Mouse (Mus musculus): ENCODE measurements around the gene Serpina3m. TPM values are rescaled to one million over a fixed set of nuclear protein-coding genes. Genes with fewer than 3 reads are reported as not detected.
"Not testable (repeated sequence)": the region's sequence is repeated elsewhere in the genome, so short reads cannot be mapped to it uniquely, and the experiment has no call there.

The Serpina3m gene
- total RNA-seq, 2 experiments from 2014 or later: 0.17 to 0.36 TPM

DNA sequence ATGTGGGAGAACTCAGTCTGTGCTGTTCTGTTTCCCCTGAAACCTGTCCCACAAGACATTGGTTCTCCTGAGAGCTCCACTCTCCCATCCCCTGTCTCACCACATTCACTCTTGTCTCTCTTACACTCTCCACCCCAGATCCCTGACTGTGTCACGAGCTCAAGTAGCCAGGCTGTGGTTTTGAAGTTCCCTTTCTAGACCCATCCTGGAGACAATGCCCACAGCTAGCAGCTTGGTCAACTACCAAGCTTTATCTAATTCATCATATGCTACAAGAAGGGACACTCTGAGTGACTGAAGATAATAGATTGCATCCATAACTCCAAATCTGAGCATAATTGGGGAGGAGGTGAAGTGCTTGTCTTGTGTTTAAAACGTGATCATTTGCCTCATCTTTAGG, 52.8 kb downstream of the Serpina3m start:
- not testable (repeated sequence) for DNase-seq

DNA sequence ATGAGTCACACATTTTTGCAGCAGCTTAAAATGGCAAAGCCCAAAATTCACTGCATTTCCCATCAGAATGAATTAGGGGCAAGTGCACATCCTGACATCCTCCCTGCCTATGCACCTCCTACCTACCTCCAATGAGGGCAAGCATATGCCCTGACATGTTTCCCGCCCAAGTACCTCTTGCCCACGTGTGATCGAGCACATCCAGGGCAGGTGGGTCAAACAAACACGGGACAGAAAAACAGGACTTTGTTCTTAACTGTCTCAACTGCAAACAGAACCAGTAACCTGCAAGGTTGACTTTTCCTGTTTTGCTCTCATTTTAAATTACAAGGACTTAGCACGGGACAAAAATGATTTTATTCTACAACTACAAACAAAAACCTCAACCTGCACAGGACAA, 65.7 kb downstream of the Serpina3m start:
- DNase-seq: no peak

DNA sequence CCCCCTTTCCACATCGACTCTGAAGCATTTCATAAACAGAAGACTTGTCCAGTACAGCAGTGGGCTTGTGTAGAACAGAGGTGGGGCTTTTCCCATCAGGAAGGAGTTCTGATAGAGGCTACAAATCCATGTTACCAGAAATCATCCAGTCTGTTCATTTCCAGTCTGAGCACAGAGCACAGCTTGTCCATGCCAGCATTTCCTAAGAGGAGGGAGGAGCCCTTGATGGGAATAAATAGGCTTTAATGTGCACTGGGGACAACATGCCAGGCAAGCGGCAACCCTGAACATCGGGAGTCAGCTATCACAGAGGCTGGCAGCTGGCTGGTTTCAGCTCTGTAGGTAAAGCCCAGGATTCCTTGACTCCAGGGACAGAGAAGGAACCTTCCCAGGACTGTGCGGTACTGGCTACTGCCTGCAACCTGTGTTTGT, 68.2 kb downstream of the Serpina3m start, which contains the start of gene Serpina3n:
Serpina3n (plus strand) TSS at position 276 of the 432 bp plus-strand sequence.
- peak; percentile 61 to 68 for DNase-seq

DNA sequence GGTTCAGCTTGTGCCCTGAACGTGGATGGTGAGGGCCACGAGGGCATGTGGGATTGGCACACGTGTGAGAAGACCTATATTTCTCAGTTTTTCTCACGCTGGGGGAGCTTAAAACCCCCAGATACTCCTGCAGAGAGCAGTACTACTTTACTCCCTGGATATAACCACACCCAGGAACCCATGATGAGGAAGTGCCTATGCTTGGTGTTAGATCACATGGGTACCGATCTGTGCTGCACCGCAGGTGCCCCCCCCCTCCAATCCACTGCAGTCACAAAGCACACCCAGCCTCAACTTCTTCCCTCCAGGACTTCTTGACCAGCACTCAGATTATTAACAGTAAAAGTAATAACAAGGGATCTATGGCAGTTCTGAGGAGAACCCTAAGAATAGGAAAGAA, 74.2 kb downstream of the Serpina3m start:
- DNase-seq: no peak

GRCm38 (mm10) chr12:104414576-104414975, 76.3 kb downstream of the Serpina3m start:
- DNase-seq: no peak

DNA sequence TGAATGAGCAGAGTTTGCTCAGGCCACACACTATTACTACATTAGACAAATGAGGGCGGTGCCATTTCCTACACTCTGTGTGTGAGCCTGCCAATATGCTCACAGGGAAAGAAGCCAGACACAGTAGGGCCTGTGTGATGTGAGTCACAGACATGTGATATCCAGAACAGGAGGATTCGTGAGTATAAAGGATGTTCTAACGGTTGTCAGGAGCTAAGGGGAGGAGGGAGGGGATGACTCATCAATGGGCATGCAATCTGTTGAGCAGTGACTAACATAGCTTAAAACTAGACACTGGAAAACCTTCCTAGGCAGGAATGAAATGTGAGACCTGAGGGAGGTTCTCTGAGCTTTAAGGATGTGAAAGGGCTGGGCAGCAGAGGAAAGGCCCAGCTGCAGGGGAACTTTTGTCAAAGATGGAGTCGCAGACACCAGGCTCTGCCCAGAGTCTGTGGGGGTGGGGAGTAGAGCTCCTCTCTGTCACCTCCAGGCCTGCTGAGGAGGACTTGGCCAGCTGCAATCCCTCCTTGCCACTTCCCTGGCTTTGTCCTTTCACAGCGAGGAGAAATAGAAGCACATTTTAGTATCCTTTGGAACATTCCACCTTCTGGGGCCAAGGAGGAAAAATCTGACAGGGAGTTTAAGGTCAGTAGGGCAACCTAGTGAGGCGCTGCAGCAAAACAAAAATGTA, 77.5 kb downstream of the Serpina3m start:
- peak; percentile 55 to 79 for DNase-seq

- peak; percentile 63 to 92 for DNase-seq
Measured at GRCm38 (mm10) chr12:104418340-104419135, 80.3 kb downstream of the Serpina3m start.

GRCm38 (mm10) chr12:104419136-104419462, 80.8 kb downstream of the Serpina3m start:
- DNase-seq: no peak

GRCm38 (mm10) chr12:104422615-104423392, 84.5 kb downstream of the Serpina3m start:
- peak in 1 of 2 experiments; percentile 44 for DNase-seq

- no peak for DNase-seq
Measured at GRCm38 (mm10) chr12:104425591-104425990, 87.3 kb downstream of the Serpina3m start.

- peak in 1 of 2 experiments; percentile 63 for DNase-seq
Measured at GRCm38 (mm10) chr12:104426915-104427314, 88.6 kb downstream of the Serpina3m start.

DNA sequence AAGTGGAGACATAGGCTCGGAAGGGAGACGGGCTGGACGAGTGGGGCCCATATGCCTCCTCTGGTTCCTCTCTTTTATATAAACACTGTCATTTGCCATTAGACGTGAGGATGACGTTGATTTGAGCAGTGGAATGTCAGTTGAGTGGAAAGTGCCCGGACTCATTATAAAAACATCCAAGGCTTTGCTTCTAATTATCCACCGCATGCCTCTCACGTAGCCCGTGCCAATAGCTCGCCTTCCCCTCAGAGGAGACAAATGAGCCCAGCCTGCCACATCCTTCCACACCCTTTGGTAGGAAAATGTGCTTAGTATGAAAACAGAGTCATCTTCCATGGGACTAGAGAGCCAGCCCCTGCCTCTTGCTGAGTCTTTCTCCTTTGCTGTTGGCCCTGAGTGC, 93.1 kb downstream of the Serpina3m start:
- no peak for DNase-seq

DNA sequence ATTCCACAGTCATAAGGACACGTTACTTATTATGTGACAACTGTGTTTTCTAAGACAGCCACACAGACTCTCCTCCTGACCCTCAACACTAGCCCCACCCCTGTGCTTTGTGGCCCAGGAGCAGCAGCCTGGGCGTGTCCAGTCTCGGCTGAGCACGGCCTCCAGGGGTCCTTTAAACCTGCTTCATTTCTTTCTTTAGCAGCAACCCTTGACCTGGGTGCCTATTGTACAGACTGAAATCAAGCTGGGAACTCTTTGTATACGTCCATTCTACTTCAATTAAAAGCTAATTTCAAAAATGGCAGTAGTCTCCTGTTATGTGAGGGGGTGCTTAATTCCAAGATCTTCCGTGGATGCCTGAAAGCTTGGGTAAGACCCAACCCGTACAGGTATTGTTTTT, 94.9 kb downstream of the Serpina3m start:
- DNase-seq: no peak

- DNase-seq: no peak
Measured at GRCm38 (mm10) chr12:104433951-104434735, 95.9 kb downstream of the Serpina3m start.

DNA sequence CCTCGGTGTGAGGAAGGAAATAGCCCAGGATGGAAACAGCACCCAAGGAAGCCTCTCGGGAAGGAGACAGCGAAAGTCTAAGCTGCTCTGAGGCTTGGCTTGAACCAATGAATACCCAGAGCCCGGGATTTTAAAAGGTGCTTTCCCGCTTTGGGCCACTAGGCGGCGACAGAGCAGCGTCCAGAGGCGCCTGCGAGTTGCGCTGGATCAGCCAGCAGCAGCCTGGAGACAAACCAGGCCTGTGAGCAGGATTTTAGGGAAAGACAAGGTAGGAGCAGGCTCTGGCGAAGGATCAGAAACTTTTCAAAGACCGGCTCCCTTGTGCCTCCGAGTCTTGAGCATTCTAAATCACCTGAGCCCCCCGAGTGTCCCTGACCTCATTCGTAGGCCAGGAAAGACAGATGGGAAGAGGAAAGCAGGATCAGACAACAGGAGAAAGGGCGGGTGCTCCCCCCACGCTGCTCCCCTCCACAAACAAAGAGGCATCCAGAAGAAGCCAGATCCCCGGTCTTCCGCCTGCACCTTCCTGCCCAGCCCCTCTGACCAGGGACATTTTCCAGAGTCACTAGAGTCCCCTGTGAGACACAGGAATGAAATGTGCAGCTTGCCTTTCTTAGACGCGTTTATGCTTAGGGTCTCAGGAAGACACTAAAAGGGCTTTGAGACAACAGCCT, 101.9 kb downstream of the Serpina3m start:
- DNase-seq: peak; percentile 71 to 93

DNA sequence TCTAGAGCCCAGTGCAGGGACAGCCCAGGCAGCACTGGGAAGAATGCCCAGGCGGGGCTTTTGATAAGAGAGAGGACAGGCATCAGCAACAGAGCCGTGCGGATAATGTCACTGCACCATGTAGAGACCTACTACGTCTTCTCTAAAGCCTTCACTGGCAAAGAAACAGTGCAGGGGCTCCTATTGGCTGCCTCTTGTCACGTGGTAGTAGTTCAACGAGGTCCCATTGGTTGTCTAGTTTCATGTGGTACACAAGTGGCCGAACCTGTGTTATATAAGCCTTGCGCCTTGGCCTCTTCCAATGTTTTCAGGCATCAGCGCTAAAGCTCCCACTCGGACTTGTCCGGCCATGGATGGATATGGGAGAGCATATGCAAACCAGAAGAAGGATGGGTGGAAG, 105.4 kb downstream of the Serpina3m start:
- DNase-seq: peak; percentile 29 to 32

Other genes starting within 250 kb of the Serpina3m start
- not detected for gene Serpina5, start 237.4 kb upstream of the Serpina3m start, total RNA-seq (2021)
- gene Serpina3a, start 225.8 kb upstream of the Serpina3m start, total RNA-seq (2021): not detected
- gene Serpina3b, start 210.5 kb upstream of the Serpina3m start, total RNA-seq (2021): not detected
- gene Serpina3c, start 184.6 kb upstream of the Serpina3m start, total RNA-seq (2021): 1 to 10 TPM in 1 of 2 experiments, under 1 TPM in 1; 0.79 to 1.2 TPM
- gene Serpina3f, start 123.9 kb upstream of the Serpina3m start, total RNA-seq (2021): 1 to 10 TPM in 1 of 2 experiments, under 1 TPM in 1; 0.62 to 1.1 TPM
- gene Serpina3g, start 102.2 kb upstream of the Serpina3m start, total RNA-seq (2021): 1 to 10 TPM; 4.5 to 5.0 TPM
- under 1 TPM; 0.42 to 0.49 TPM for gene Serpina3i, start 75.4 kb upstream of the Serpina3m start, total RNA-seq (2021)
- gene Serpina3j, start 23.9 kb upstream of the Serpina3m start, total RNA-seq (2021): not detected
- not detected for gene Serpina3k, start within 50 bp of the Serpina3m start, total RNA-seq (2021)
- gene Serpina3n, start 68.2 kb downstream of the Serpina3m start, total RNA-seq (2021): 10 to 100 TPM in 1 of 2 experiments, 1 to 10 TPM in 1; 9.0 to 11.2 TPM
- gene Gsc, start 134.8 kb downstream of the Serpina3m start, total RNA-seq (2021): not detected